Comparison of ENCODE assay signal across 8 mouse cellular contexts in genomic region chr5:143711326-143711725, GRCm38 (mm10). TPM values are rescaled to one million over a fixed set of nuclear protein-coding genes. Genes with fewer than 3 reads are reported as not detected.
DNase-seq lines count a peak whose midpoint lies in the region; ATAC-seq lines count a peak whose summit lies in the region.

No protein-coding gene starts in this region.

- no peaks in the 10 kb centered on the region for H3K4me1 ChIP-seq in forebrain, embryonic 11.5 days (replicated peaks; ENCODE audit: control insufficient read depth, insufficient read depth, low read length)
- H3K4me1 ChIP-seq in hindbrain, embryonic 10.5 days (replicated peaks): no peaks in the 10 kb centered on the region; the same call in 1 of the 2 replicates
- H3K4me1 ChIP-seq in lung, embryonic 16.5 days (replicated peaks; ENCODE audit: control insufficient read depth, insufficient read depth, low read length): no peaks in the 10 kb centered on the region

- ATAC-seq in forebrain, embryonic 11.5 days (replicated peaks; ENCODE audit: low FRiP score): peak; percentile 63
- ATAC-seq in lung, embryonic 16.5 days (ENCODE audit: low read depth): peak; percentile 84

- H3K4me3 ChIP-seq in forebrain, embryonic 11.5 days (ENCODE audit: low read depth, low read length): no peak overlapping the region
- no peak overlapping the region for H3K4me3 ChIP-seq in hindbrain, embryonic 10.5 days
- no peak overlapping the region for H3K4me3 ChIP-seq in lung, embryonic 16.5 days (ENCODE audit: low read length)

- no peak overlapping the region for H3K4me2 ChIP-seq in forebrain, embryonic 11.5 days (ENCODE audit: low read depth, low read length, severe bottlenecking)
- H3K4me2 ChIP-seq in lung, embryonic 16.5 days (ENCODE audit: low read depth, low read length): no peak overlapping the region

- H3K9ac ChIP-seq in forebrain, embryonic 11.5 days (ENCODE audit: low read length): no peak overlapping the region
- H3K9ac ChIP-seq in lung, embryonic 16.5 days (ENCODE audit: low read length): no peak overlapping the region

- no peaks in the 10 kb centered on the region for H3K9me3 ChIP-seq in forebrain, embryonic 11.5 days (ENCODE audit: control insufficient read depth, low read length)
- no peaks in the 10 kb centered on the region for H3K9me3 ChIP-seq in hindbrain, embryonic 10.5 days
- H3K9me3 ChIP-seq in lung, embryonic 16.5 days (ENCODE audit: control insufficient read depth, low read length): no peaks in the 10 kb centered on the region

- peak overlapping the region; percentile 25; the same call in 1 of the 2 replicates for H3K27ac ChIP-seq in forebrain, embryonic 11.5 days (ENCODE audit: low read depth, low read length)
- peak overlapping the region; percentile 67; the same call in 1 of the 2 replicates for H3K27ac ChIP-seq in hindbrain, embryonic 10.5 days
- H3K27ac ChIP-seq in lung, embryonic 16.5 days (ENCODE audit: low read length): no peak overlapping the region

- WGBS in forebrain, embryonic 11.5 days: 18% methylated on average over 7 of the region's 7 CpGs
- WGBS in hindbrain, embryonic 10.5 days: 19% methylated on average over 7 of the region's 7 CpGs
- 21% methylated on average over 6 of the region's 7 CpGs for WGBS in lung, embryonic 16.5 days

- peak; percentile 89 for DNase-seq in MN1 (ENCODE audit: low spot score)
- DNase-seq in c-Kit-positive CD71-positive TER-119-negative erythroid progenitor cells, embryonic 14.5 days (ENCODE audit: low read depth): peak; percentile 51
- DNase-seq in forebrain, embryonic 11.5 days (ENCODE audit: low spot score): peak; percentile 82
- DNase-seq in hindbrain, embryonic 10.5 days (ENCODE audit: low spot score): peak; percentile 72
- peak; percentile 71 to 73 for DNase-seq in layer of hippocampus, postnatal 10 days (ENCODE audit: low spot score in 2 of 2)
- peak; percentile 41 for DNase-seq in retina, adult 2 months (ENCODE audit: low read depth, low spot score)
- peak; percentile 75 for DNase-seq in thymus, postnatal 4 days

- no peaks in the 10 kb centered on the region for H3K27me3 ChIP-seq in forebrain, embryonic 11.5 days (ENCODE audit: control insufficient read depth, insufficient read depth, low read length)
- H3K27me3 ChIP-seq in hindbrain, embryonic 10.5 days (ENCODE audit: insufficient read depth, poor library complexity, severe bottlenecking): no peaks in the 10 kb centered on the region
- H3K27me3 ChIP-seq in lung, embryonic 16.5 days (ENCODE audit: control insufficient read depth, insufficient read depth, low read depth, low read length): no peaks in the 10 kb centered on the region

- peaks cover 9% of the 10 kb centered on the region for H3K36me3 ChIP-seq in forebrain, embryonic 11.5 days (ENCODE audit: control insufficient read depth, insufficient read depth, low read length)
- H3K36me3 ChIP-seq in hindbrain, embryonic 10.5 days: peaks cover 97% of the 10 kb centered on the region
- H3K36me3 ChIP-seq in lung, embryonic 16.5 days (ENCODE audit: control insufficient read depth, insufficient read depth, low read length): peaks cover 38% of the 10 kb centered on the region

RNA-seq across cellular contexts. Expression of gene Usp42, which starts 20.8 kb away (rescaled TPM):
- 35.5 and 36.9 TPM in 2 replicates for polyA plus RNA-seq in forebrain, embryonic 11.5 days (2014; fragmentation: Nextera tagmentation; extraction: Ambion mirVana)
- 27.0 and 28.4 TPM in 2 replicates for polyA plus RNA-seq in hindbrain, embryonic 10.5 days (2016; fragmentation: Nextera tagmentation; extraction: Ambion mirVana)
- total RNA-seq in layer of hippocampus, postnatal 10 days (2021): 10 to 100 TPM; 26.7 to 28.0 TPM
- polyA plus RNA-seq in lung, embryonic 16.5 days (2015; fragmentation: Nextera tagmentation; extraction: Ambion mirVana): 14.5 and 14.7 TPM in 2 replicates
